Mouse (Mus musculus) heart, adult 10 weeks (tissue): Measurements from ENCODE around the gene Gm42906. TPM values are rescaled to one million over a fixed set of nuclear protein-coding genes. Genes with fewer than 3 reads are reported as not detected.

Source experiments
- polyA plus RNA-seq: library from polyadenylated mRNA; stranded (reverse); fragments of 350-450 nt; fragmentation: Illumina TruSeq; extraction: RNeasy Lipid Tissue Mini Kit (QIAGEN cat#74804); gene quantifications from one replicate; pipeline ENCODE4 v1.2.3, GENCODE M21; 2014; ENCODE audit warnings: low read depth, low replicate concordance

Gm42906 gene
- polyA plus RNA-seq, result not detected

DNA sequence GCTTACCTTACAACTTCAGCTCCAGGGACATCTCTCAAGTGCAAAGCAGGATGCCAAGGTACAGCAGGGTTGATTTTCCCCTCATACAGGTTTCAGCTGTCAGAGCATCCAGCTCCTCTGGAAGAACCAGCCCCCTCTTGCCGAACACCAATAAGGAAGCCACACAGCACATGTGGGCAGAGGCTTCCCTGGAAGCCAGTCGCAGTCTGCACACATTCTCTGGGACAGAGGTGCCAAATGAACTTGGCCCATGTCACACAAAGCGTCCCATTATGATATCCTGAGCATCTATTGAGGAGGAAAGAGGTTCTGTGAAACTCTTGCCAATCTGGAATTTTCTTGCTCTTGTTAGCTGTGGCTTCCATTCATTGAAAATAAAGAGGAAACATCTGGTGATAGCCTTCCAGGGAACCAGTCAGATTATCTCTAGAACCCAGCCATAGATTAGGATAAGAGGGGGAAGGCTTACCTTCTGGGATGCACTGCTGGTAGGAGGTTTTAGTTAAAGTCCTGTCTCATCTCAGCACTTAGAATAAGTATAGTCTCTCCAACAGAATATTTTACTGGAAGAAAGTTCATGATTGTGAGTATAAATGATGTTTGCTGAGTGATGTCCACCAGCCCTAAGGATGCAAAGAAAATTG, at the start of gene Gm42906:
TSS of gene Gm42906 (minus strand) at position 51 of the 644 bp plus-strand sequence.

DNA sequence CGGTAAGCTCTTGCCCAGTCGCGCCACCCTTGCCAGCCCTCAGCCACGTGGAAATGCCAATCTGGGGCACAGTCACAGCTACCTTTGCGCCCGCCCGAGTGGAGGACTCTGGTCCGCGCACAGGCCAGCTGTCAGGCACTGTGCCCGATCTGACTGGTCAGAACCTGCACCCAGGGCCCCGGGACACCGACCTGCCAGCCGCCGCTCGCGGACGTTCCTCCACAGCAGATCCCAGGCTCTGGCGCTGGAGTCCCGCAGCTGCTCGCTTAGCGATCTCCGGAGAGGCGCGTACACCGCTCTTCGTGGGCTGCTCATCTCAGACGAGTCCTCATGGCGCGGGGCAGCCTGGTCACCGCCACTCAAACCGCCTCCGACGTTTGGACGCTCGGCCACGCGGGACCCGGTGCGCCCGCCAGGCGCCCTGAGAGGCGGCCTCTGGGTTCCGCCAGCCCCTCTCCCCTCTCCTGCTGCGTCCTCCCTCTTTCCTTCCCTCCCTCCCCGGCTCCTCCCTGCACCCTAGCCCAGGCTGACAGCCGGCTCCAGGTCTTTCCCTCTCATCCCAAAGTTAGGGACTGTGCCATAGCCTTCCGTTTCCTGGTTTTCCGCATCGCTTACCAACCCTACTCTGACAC, 194.4 kb downstream of the Gm42906 start, which contains the start of gene Stard13:
TSS of gene Stard13 (minus strand) at position 437 of the 632 bp plus-strand sequence.

Other genes starting within 250 kb of the Gm42906 start
- gene Stard13, start 194.3 kb downstream of the Gm42906 start, polyA plus RNA-seq, result 16.6 TPM
- gene Vmn2r18, start 177.9 kb upstream of the Gm42906 start, polyA plus RNA-seq, result not detected
- 5.7 TPM for gene Rfc3, start 223.1 kb upstream of the Gm42906 start, polyA plus RNA-seq